Comparison of ENCODE assay signal across 13 mouse cellular contexts in genomic region chr8:128034127-128034526, GRCm38 (mm10).
DNase-seq lines count a peak whose midpoint lies in the region; ATAC-seq and TF ChIP-seq lines count a peak whose summit lies in the region.
"Had no signal": no experiment of that assay in that cellular context is flagged by ENCODE, and none has a peak within 500 bp of the region (broad histone marks: within the 10 kb centered on the region; RNA-seq: fewer than 3 reads in every experiment).

No protein-coding gene starts in this region.

- no peak for ATAC-seq in liver, postnatal 0 days
- ATAC-seq in liver, embryonic 11.5 days (replicated peaks; ENCODE audit: low FRiP score), result no peak
- peak; percentile 85 for ATAC-seq in heart, embryonic 15.5 days (replicated peaks; ENCODE audit: insufficient number of reproducible peaks, insufficient read depth, low FRiP score, low read depth)
- ATAC-seq: activated CD4-positive, CD25-positive, alpha-beta regulatory T cell, adult 4 months had no signal

- no peak overlapping the region for H3K27ac ChIP-seq in liver, postnatal 0 days (ENCODE audit: low read depth)
- H3K27ac ChIP-seq in liver, embryonic 11.5 days (ENCODE audit: low read depth, low read length), result no peak overlapping the region
- H3K27ac ChIP-seq in heart, embryonic 15.5 days, result peak overlapping the region; percentile 36; the same call in 1 of the 2 replicates
- H3K27ac ChIP-seq: embryonic facial prominence, embryonic 13.5 days; hindbrain, embryonic 13.5 days; limb, embryonic 10.5 days had no signal

- WGBS in liver, postnatal 0 days (ENCODE audit: insufficient replicate concordance), result 49% methylated on average over 6 of the region's 6 CpGs
- 46% methylated on average over 6 of the region's 6 CpGs for WGBS in liver, embryonic 11.5 days
- WGBS in heart, embryonic 15.5 days, result 16% methylated on average over 6 of the region's 6 CpGs

- no peaks in the 10 kb centered on the region for H3K9me3 ChIP-seq in liver, postnatal 0 days (ENCODE audit: low read length)
- H3K9me3 ChIP-seq in liver, embryonic 11.5 days (ENCODE audit: control insufficient read depth, low read length), result no peaks in the 10 kb centered on the region
- no peaks in the 10 kb centered on the region for H3K9me3 ChIP-seq in heart, embryonic 15.5 days (replicated peaks)
- H3K9me3 ChIP-seq: embryonic facial prominence, embryonic 13.5 days; hindbrain, embryonic 13.5 days; limb, embryonic 10.5 days had no signal

- peaks cover 5% of the 10 kb centered on the region; the same call in 1 of the 2 replicates for H3K4me1 ChIP-seq in liver, postnatal 0 days (ENCODE audit: insufficient read depth)
- no peaks in the 10 kb centered on the region for H3K4me1 ChIP-seq in liver, embryonic 11.5 days (replicated peaks; ENCODE audit: control insufficient read depth, insufficient read depth, low read length)
- peaks cover 27% of the 10 kb centered on the region for H3K4me1 ChIP-seq in heart, embryonic 15.5 days (replicated peaks)
- H3K4me1 ChIP-seq: limb, embryonic 10.5 days had no signal

- no peak for TF ChIP-seq CTCF in liver, postnatal 0 days (IDR thresholded peaks at IDR 0.05; ENCODE audit: low read depth)

- no peaks in the 10 kb centered on the region for H3K36me3 ChIP-seq in liver, postnatal 0 days (replicated peaks; ENCODE audit: insufficient read depth, low read length)
- no peaks in the 10 kb centered on the region for H3K36me3 ChIP-seq in liver, embryonic 11.5 days (ENCODE audit: control insufficient read depth, insufficient read depth, low read length)
- no peaks in the 10 kb centered on the region for H3K36me3 ChIP-seq in heart, embryonic 15.5 days
- H3K36me3 ChIP-seq: embryonic facial prominence, embryonic 13.5 days; hindbrain, embryonic 13.5 days; limb, embryonic 10.5 days had no signal

- no peak for TF ChIP-seq EP300 in liver, postnatal 0 days (IDR thresholded peaks at IDR 0.05; ENCODE audit: low read depth)

- no peak overlapping the region for H3K4me2 ChIP-seq in liver, postnatal 0 days (ENCODE audit: low read depth, low read length)
- no peak overlapping the region for H3K4me2 ChIP-seq in liver, embryonic 11.5 days
- H3K4me2 ChIP-seq in heart, embryonic 15.5 days, result peak overlapping the region; percentile 35; the same call in 1 of the 2 replicates
- H3K4me2 ChIP-seq: embryonic facial prominence, embryonic 13.5 days; hindbrain, embryonic 13.5 days had no signal

- peak; percentile 17 for DNase-seq in liver, postnatal 0 days
- DNase-seq in liver, embryonic 11.5 days (ENCODE audit: low spot score), result no peak
- peak; percentile 10 for DNase-seq in adrenal gland, postnatal 25 days
- peak; percentile 70 for DNase-seq in lung, postnatal 36 days
- DNase-seq in left cerebral cortex, adult 9 months (ENCODE audit: low spot score in 2 of 2), result no peak
- DNase-seq in cerebellum, adult 11-12 months, result no peak
- DNase-seq: cerebellum, adult 2 months; right cerebral cortex, postnatal 25 days had no signal

- H3K4me3 ChIP-seq in liver, postnatal 0 days (ENCODE audit: low read depth, low read length), result no peak overlapping the region
- no peak overlapping the region for H3K4me3 ChIP-seq in liver, embryonic 11.5 days (ENCODE audit: low read depth, low read length)
- H3K4me3 ChIP-seq in heart, embryonic 15.5 days, result no peak overlapping the region
- H3K4me3 ChIP-seq: embryonic facial prominence, embryonic 13.5 days; hindbrain, embryonic 13.5 days; limb, embryonic 10.5 days had no signal

- H3K27me3 ChIP-seq in liver, postnatal 0 days (ENCODE audit: insufficient read depth, low read length), result no peaks in the 10 kb centered on the region
- H3K27me3 ChIP-seq in liver, embryonic 11.5 days (replicated peaks; ENCODE audit: control insufficient read depth, insufficient read depth, low read length), result no peaks in the 10 kb centered on the region
- no peaks in the 10 kb centered on the region for H3K27me3 ChIP-seq in heart, embryonic 15.5 days
- H3K27me3 ChIP-seq: embryonic facial prominence, embryonic 13.5 days; hindbrain, embryonic 13.5 days had no signal

- no peak overlapping the region for H3K9ac ChIP-seq in liver, postnatal 0 days (replicated peaks)
- no peak overlapping the region for H3K9ac ChIP-seq in liver, embryonic 11.5 days (ENCODE audit: low read depth, low read length)
- no peak overlapping the region for H3K9ac ChIP-seq in heart, embryonic 15.5 days
- H3K9ac ChIP-seq: embryonic facial prominence, embryonic 13.5 days; hindbrain, embryonic 13.5 days had no signal

Comparison
In these comparisons a context has a peak if more than half of its experiments do, and no peak if none do; other contexts are left out.
1. DNase-seq: peak in liver, postnatal 0 days (single experiment), adrenal gland, postnatal 25 days (single experiment) and lung, postnatal 36 days (single experiment); none in liver, embryonic 11.5 days (single experiment), left cerebral cortex, adult 9 months (0 of 2) and cerebellum, adult 11-12 months (single experiment).